Mouse (Mus musculus) central nervous system, embryonic 11.5 days (tissue): ENCODE measurements around the gene Psme3. TPM values are rescaled to one million over a fixed set of nuclear protein-coding genes. Genes with fewer than 3 reads are reported as not detected.

Experiments
- polyA plus RNA-seq: library from polyadenylated mRNA; depleted of rRNA; stranded (reverse); fragments of >200 nt; gene quantifications from 2 replicates; pipeline ENCODE4 v1.2.3, GENCODE M21; 2012; rRNA removed

The Psme3 gene
- polyA plus RNA-seq: 101 and 138 TPM in 2 replicates

GRCm38 (mm10) chr11:101315665-101316500, at the start of gene Psme3:
Psme3 (plus strand) TSS chr11:101316213.

GRCm38 (mm10) chr11:101278223-101279192, 37.5 kb upstream of the Psme3 start, which contains the start of the genes Cntd1 and Coa3:
Cntd1 (plus strand) TSS chr11:101279012.
Coa3 (minus strand) TSS chr11:101279114.

GRCm38 (mm10) chr11:101302004-101302798, 13.8 kb upstream of the Psme3 start, which contains the start of gene Becn1:
Becn1 (minus strand) TSS chr11:101302286.

GRCm38 (mm10) chr11:101324763-101325162, 8.8 kb downstream of the Psme3 start, which contains the start of gene Aoc2:
Aoc2 (plus strand) TSS chr11:101325063.

GRCm38 (mm10) chr11:101330371-101330924, 14.4 kb downstream of the Psme3 start, which contains the start of gene Aoc3:
Aoc3 (plus strand) TSS chr11:101330605.

GRCm38 (mm10) chr11:101367326-101367935, 51.4 kb downstream of the Psme3 start, which contains the start of gene G6pc:
G6pc (plus strand) TSS chr11:101367561.

Other genes starting within 250 kb of the Psme3 start
- gene Naglu, start 246.2 kb upstream of the Psme3 start, polyA plus RNA-seq: 6.2 and 7.2 TPM in 2 replicates
- gene Hsd17b1, start 237.8 kb upstream of the Psme3 start, polyA plus RNA-seq: 0.30 and 0.55 TPM in 2 replicates
- 46.4 and 49.7 TPM in 2 replicates for gene Coasy, start 233.6 kb upstream of the Psme3 start, polyA plus RNA-seq
- gene Mlx, start 228.9 kb upstream of the Psme3 start, polyA plus RNA-seq: 24.2 and 37.5 TPM in 2 replicates
- 50.1 and 54.5 TPM in 2 replicates for gene Psmc3ip, start 220.8 kb upstream of the Psme3 start, polyA plus RNA-seq
- gene Retreg3, start 196.3 kb upstream of the Psme3 start, polyA plus RNA-seq: 39.1 and 53.7 TPM in 2 replicates
- 23.1 and 35.8 TPM in 2 replicates for gene Tubg1, start 196.3 kb upstream of the Psme3 start, polyA plus RNA-seq
- gene Tubg2, start 160.3 kb upstream of the Psme3 start, polyA plus RNA-seq: 2.4 and 4.7 TPM in 2 replicates
- 0.77 and 1.3 TPM in 2 replicates for gene Cntnap1, start 145.7 kb upstream of the Psme3 start, polyA plus RNA-seq
- 8.0 and 10.1 TPM in 2 replicates for gene Plekhh3, start 144.9 kb upstream of the Psme3 start, polyA plus RNA-seq
- not detected in 2 replicates for gene Ccr10, start 140.8 kb upstream of the Psme3 start, polyA plus RNA-seq
- gene Ezh1, start 89.8 kb upstream of the Psme3 start, polyA plus RNA-seq: 11.1 and 20.0 TPM in 2 replicates
- gene Ramp2, start 70.2 kb upstream of the Psme3 start, polyA plus RNA-seq: 41.2 and 53.6 TPM in 2 replicates
- 46.6 and 64.9 TPM in 2 replicates for gene Vps25, start 62.5 kb upstream of the Psme3 start, polyA plus RNA-seq
- 7.6 and 8.6 TPM in 2 replicates for gene Wnk4, start 55.6 kb upstream of the Psme3 start, polyA plus RNA-seq
- 1.1 and 1.8 TPM in 2 replicates for gene Cntd1, start 37.2 kb upstream of the Psme3 start, polyA plus RNA-seq
- 93.9 and 163 TPM in 2 replicates for gene Coa3, start 37.1 kb upstream of the Psme3 start, polyA plus RNA-seq
- 115 and 433 TPM in 2 replicates for gene Becn1, start 13.9 kb upstream of the Psme3 start, polyA plus RNA-seq
- gene Aoc2, start 8.8 kb downstream of the Psme3 start, polyA plus RNA-seq: 8.2 and 8.5 TPM in 2 replicates
- gene Aoc3, start 14.4 kb downstream of the Psme3 start, polyA plus RNA-seq: 0.22 and 0.24 TPM in 2 replicates
- gene G6pc, start 51.3 kb downstream of the Psme3 start, polyA plus RNA-seq: not detected in 2 replicates
- 59.2 and 85.3 TPM in 2 replicates for gene Aarsd1, start 101.4 kb downstream of the Psme3 start, polyA plus RNA-seq
- gene Gm27029, start 108.6 kb downstream of the Psme3 start, polyA plus RNA-seq: 3.7 and 5.7 TPM in 2 replicates
- gene Rundc1, start 108.9 kb downstream of the Psme3 start, polyA plus RNA-seq: 18.1 and 22.8 TPM in 2 replicates
- 6.3 and 9.9 TPM in 2 replicates for gene Ptges3l, start 109.1 kb downstream of the Psme3 start, polyA plus RNA-seq
- 657 and 1,364 TPM in 2 replicates for gene Rpl27, start 126.1 kb downstream of the Psme3 start, polyA plus RNA-seq
- 4.4 and 4.6 TPM in 2 replicates for gene Ifi35, start 132.2 kb downstream of the Psme3 start, polyA plus RNA-seq
- gene Rnd2, start 148.8 kb downstream of the Psme3 start, polyA plus RNA-seq: 95.7 and 130 TPM in 2 replicates
- gene Vat1, start 150.0 kb downstream of the Psme3 start, polyA plus RNA-seq: 63.1 and 63.6 TPM in 2 replicates
- 17.4 and 18.9 TPM in 2 replicates for gene Brca1, start 235.7 kb downstream of the Psme3 start, polyA plus RNA-seq
- gene Nbr1, start 235.9 kb downstream of the Psme3 start, polyA plus RNA-seq: 82.2 and 99.2 TPM in 2 replicates